41 mouse cellular contexts compared by ENCODE assay signal in the genomic region with DNA sequence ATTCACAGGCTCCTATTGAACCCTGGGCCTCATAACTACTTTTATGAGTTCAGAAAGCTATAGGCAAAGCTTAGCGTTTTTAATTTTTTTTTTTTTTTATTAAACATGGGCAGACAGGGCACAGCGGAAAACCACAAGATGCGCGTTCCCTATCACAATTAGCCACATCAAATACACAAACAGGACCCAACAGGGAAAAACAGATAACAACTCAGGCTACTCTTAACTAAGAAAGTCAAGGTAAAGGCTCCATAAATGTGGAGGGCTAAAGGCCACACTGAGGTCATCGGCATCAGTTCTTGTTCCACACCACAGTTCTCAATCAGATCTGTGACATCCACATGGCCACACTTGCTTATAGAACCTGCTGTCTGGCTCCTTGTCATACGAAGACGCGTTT. TPM values are rescaled to one million over a fixed set of nuclear protein-coding genes. Genes with fewer than 3 reads are reported as not detected.
"Had no signal": no experiment of that assay in that cellular context is flagged by ENCODE, and none has a peak within 500 bp of the region (broad histone marks: within the 10 kb centered on the region; RNA-seq: fewer than 3 reads in every experiment).

No protein-coding gene starts in this region.

- H3K9me3 ChIP-seq: limb, embryonic 10.5 days; limb, embryonic 12.5 days; limb, embryonic 13.5 days; limb, embryonic 15.5 days; liver, embryonic 12.5 days; liver, embryonic 13.5 days; liver, embryonic 15.5 days; lung, embryonic 15.5 days; megakaryocyte, embryonic 14.5 days; midbrain, embryonic 10.5 days; midbrain, embryonic 12.5 days; midbrain, embryonic 13.5 days; midbrain, embryonic 15.5 days had no signal

- H3K36me3 ChIP-seq: lung, embryonic 15.5 days; midbrain, embryonic 15.5 days had no signal

- H3K4me1 ChIP-seq: liver, embryonic 12.5 days; liver, embryonic 13.5 days; liver, embryonic 15.5 days; midbrain, embryonic 10.5 days had no signal

- H3K4me3 ChIP-seq: left cerebral cortex, adult 2 months; limb, embryonic 10.5 days; limb, embryonic 12.5 days; limb, embryonic 13.5 days; limb, embryonic 15.5 days; liver, embryonic 12.5 days; liver, embryonic 13.5 days; liver, embryonic 15.5 days; lung, embryonic 15.5 days; megakaryocyte, embryonic 14.5 days; midbrain, embryonic 10.5 days; midbrain, embryonic 12.5 days; midbrain, embryonic 13.5 days; midbrain, embryonic 15.5 days; myocyte had no signal

- DNase-seq: left cerebral cortex, postnatal 4 days; liver; liver, embryonic 13.5 days; liver, postnatal 0 days; lung, adult 18-20 months; lung, adult 2 months; lung, embryonic 14.5 days; lung, postnatal 10 days; lung, postnatal 14 days; lung, postnatal 36 days; lung, postnatal 4 days; midbrain, embryonic 14.5 days had no signal

- ATAC-seq: liver, embryonic 12.5 days; liver, postnatal 0 days; lung, postnatal 0 days; midbrain, embryonic 13.5 days; midbrain, embryonic 15.5 days; midbrain, embryonic 16.5 days had no signal

- H3K4me2 ChIP-seq: limb, embryonic 12.5 days; limb, embryonic 13.5 days; limb, embryonic 15.5 days; liver, embryonic 11.5 days; liver, embryonic 12.5 days; liver, embryonic 13.5 days; liver, embryonic 15.5 days; lung, embryonic 14.5 days; lung, embryonic 15.5 days; midbrain, embryonic 11.5 days; midbrain, embryonic 12.5 days; midbrain, embryonic 13.5 days; midbrain, embryonic 15.5 days had no signal

- H3K9ac ChIP-seq: limb, embryonic 12.5 days; limb, embryonic 13.5 days; limb, embryonic 15.5 days; liver, embryonic 12.5 days; liver, embryonic 13.5 days; liver, embryonic 14.5 days; liver, embryonic 15.5 days; liver, postnatal 0 days; lung, embryonic 14.5 days; lung, embryonic 15.5 days; midbrain, embryonic 12.5 days; midbrain, embryonic 13.5 days; midbrain, embryonic 15.5 days had no signal

- H3K27ac ChIP-seq: left cerebral cortex, adult 2 months; limb, embryonic 10.5 days; limb, embryonic 12.5 days; limb, embryonic 13.5 days; limb, embryonic 15.5 days; liver, embryonic 12.5 days; liver, embryonic 13.5 days; liver, embryonic 14.5 days; liver, embryonic 15.5 days; lung, embryonic 15.5 days; macrophage; midbrain, embryonic 10.5 days; midbrain, embryonic 12.5 days; midbrain, embryonic 13.5 days; midbrain, embryonic 15.5 days had no signal

- H3K27me3 ChIP-seq: limb, embryonic 12.5 days; limb, embryonic 13.5 days; limb, embryonic 15.5 days; liver, embryonic 12.5 days; liver, embryonic 13.5 days; liver, embryonic 15.5 days; lung, embryonic 15.5 days; megakaryocyte, embryonic 14.5 days; midbrain, embryonic 12.5 days; midbrain, embryonic 13.5 days; midbrain, embryonic 15.5 days had no signal

RNA-seq across cellular contexts. Expression of gene Fam83c, which starts 33.7 kb away (rescaled TPM):
- total RNA-seq: left cerebral cortex, adult 2 months; left cerebral cortex, adult 8-10 months; left cerebral cortex, postnatal 10 days; left cerebral cortex, postnatal 14 days; left cerebral cortex, postnatal 25 days; left cerebral cortex, postnatal 36 days; left cerebral cortex, postnatal 4 days; liver, adult 2 months; megakaryocyte, adult 5-6 weeks; midbrain, postnatal 0 days; monocyte, adult 5-6 weeks had no signal
- polyA plus RNA-seq: liver, adult 2 months; lung, postnatal 0 days; macrophage; midbrain, postnatal 0 days; myocyte had no signal
